ENCODE assay signal across 8 mouse cellular contexts in the genomic region with DNA sequence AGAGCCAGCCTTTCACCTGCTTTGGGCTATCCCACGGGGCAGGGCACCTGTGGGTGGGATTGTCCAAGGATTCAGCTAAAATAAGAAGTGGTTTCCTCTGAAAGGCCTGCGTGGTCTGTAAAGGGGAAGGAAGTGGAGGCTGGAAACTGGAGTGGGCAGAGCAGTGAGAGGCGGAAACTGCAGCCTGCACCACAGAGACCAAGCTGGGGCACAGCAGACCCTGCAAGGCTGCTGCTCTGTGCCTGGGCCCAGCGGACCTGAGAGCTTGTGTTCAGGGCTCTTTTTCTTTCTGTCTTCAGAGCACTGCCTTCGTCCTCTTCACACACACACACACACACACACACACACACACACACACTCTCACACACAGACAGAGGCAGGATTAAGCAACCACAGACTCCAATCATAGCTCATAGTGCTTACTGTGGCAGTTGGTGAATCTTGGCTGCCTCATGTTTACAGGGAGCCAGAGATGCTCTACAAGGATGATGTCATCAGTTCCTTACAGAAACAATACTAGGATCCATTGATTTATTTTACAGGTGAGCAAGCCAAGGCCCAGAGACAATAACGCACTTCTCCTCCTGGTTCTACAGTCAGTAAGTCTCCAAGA. TPM values are rescaled to one million over a fixed set of nuclear protein-coding genes. Genes with fewer than 3 reads are reported as not detected.
DNase-seq lines count a peak whose midpoint lies in the region; ATAC-seq lines count a peak whose summit lies in the region.

No protein-coding gene starts in this region.

- peaks cover 15% of the 10 kb centered on the region for H3K4me1 ChIP-seq in intestine, embryonic 16.5 days (ENCODE audit: control insufficient read depth, insufficient read depth, low read length)
- peaks cover 13% of the 10 kb centered on the region for H3K4me1 ChIP-seq in intestine, embryonic 15.5 days (replicated peaks)
- peaks cover 26% of the 10 kb centered on the region for H3K4me1 ChIP-seq in heart, embryonic 15.5 days (replicated peaks)

- DNase-seq in adipocyte (ENCODE audit: low spot score): peak; percentile 44
- peak; percentile 66 to 68 for DNase-seq in lung, postnatal 4 days
- DNase-seq in Muller cell, postnatal 12 days (ENCODE audit: inconsistent ontology term): no peak
- no peak for DNase-seq in ovary, adult 18-20 months (ENCODE audit: low spot score)
- DNase-seq in layer of hippocampus, postnatal 36 days: no peak

- WGBS in intestine, embryonic 16.5 days: 84% methylated on average over 6 of the region's 6 CpGs
- 74% methylated on average over 6 of the region's 6 CpGs for WGBS in intestine, embryonic 15.5 days
- WGBS in heart, embryonic 15.5 days: 70% methylated on average over 6 of the region's 6 CpGs

- no peaks in the 10 kb centered on the region for H3K36me3 ChIP-seq in intestine, embryonic 16.5 days (ENCODE audit: control insufficient read depth, insufficient read depth, low read length)
- H3K36me3 ChIP-seq in intestine, embryonic 15.5 days: no peaks in the 10 kb centered on the region
- no peaks in the 10 kb centered on the region for H3K36me3 ChIP-seq in heart, embryonic 15.5 days

- no peaks in the 10 kb centered on the region for H3K27me3 ChIP-seq in intestine, embryonic 16.5 days (replicated peaks; ENCODE audit: control insufficient read depth, insufficient read depth, low read length)
- no peaks in the 10 kb centered on the region for H3K27me3 ChIP-seq in intestine, embryonic 15.5 days (replicated peaks)
- H3K27me3 ChIP-seq in heart, embryonic 15.5 days: no peaks in the 10 kb centered on the region

- no peaks in the 10 kb centered on the region; the same call in 1 of the 2 replicates for H3K9me3 ChIP-seq in intestine, embryonic 16.5 days (ENCODE audit: control insufficient read depth, low read length)
- H3K9me3 ChIP-seq in intestine, embryonic 15.5 days: no peaks in the 10 kb centered on the region
- no peaks in the 10 kb centered on the region for H3K9me3 ChIP-seq in heart, embryonic 15.5 days (replicated peaks)

- no peak for ATAC-seq in intestine, embryonic 16.5 days
- no peak for ATAC-seq in intestine, embryonic 15.5 days
- no peak for ATAC-seq in heart, embryonic 15.5 days (replicated peaks; ENCODE audit: insufficient number of reproducible peaks, insufficient read depth, low FRiP score, low read depth)

- H3K27ac ChIP-seq in intestine, embryonic 16.5 days (ENCODE audit: low read length): 0 out of 2 replicates have a peak overlapping the region, but pooled peaks have one; percentile 2
- H3K27ac ChIP-seq in intestine, embryonic 15.5 days: no peak overlapping the region
- H3K27ac ChIP-seq in heart, embryonic 15.5 days: peak overlapping the region; percentile 28

- H3K9ac ChIP-seq in intestine, embryonic 16.5 days (ENCODE audit: low read depth, low read length): no peak overlapping the region
- no peak overlapping the region for H3K9ac ChIP-seq in intestine, embryonic 15.5 days
- H3K9ac ChIP-seq in heart, embryonic 15.5 days: no peak overlapping the region

- H3K4me3 ChIP-seq in intestine, embryonic 16.5 days (ENCODE audit: low read length): no peak overlapping the region
- no peak overlapping the region for H3K4me3 ChIP-seq in intestine, embryonic 15.5 days (replicated peaks)
- no peak overlapping the region for H3K4me3 ChIP-seq in heart, embryonic 15.5 days

- no peak overlapping the region for H3K4me2 ChIP-seq in intestine, embryonic 16.5 days (ENCODE audit: low read depth, low read length)
- H3K4me2 ChIP-seq in intestine, embryonic 15.5 days (replicated peaks): no peak overlapping the region
- H3K4me2 ChIP-seq in heart, embryonic 15.5 days: no peak overlapping the region

RNA-seq across cellular contexts. Expression of gene Nek6, which starts 30.2 kb away (rescaled TPM):
- 124 and 128 TPM in 2 replicates for polyA plus RNA-seq in intestine, embryonic 16.5 days (2015; fragmentation: Nextera tagmentation; extraction: Ambion mirVana)
- 102 and 104 TPM in 2 replicates for polyA plus RNA-seq in intestine, embryonic 15.5 days (2015; fragmentation: Nextera tagmentation; extraction: Ambion mirVana)
- 60.8 and 71.4 TPM in 2 replicates for polyA plus RNA-seq in heart, embryonic 15.5 days (2015; fragmentation: Nextera tagmentation; extraction: Ambion mirVana)
- total RNA-seq in layer of hippocampus, postnatal 36 days (2021): 10 to 100 TPM; 40.8 to 42.7 TPM

Comparison
In these comparisons a context has a peak if more than half of its experiments do, and no peak if none do; other contexts are left out.
1. DNase-seq: peak in adipocyte (single experiment) and lung, postnatal 4 days (2 of 2); none in Muller cell, postnatal 12 days (single experiment), ovary, adult 18-20 months (single experiment) and layer of hippocampus, postnatal 36 days (0 of 2).